Mouse (Mus musculus): Measurements from ENCODE around the gene Wdpcp.

DNA sequence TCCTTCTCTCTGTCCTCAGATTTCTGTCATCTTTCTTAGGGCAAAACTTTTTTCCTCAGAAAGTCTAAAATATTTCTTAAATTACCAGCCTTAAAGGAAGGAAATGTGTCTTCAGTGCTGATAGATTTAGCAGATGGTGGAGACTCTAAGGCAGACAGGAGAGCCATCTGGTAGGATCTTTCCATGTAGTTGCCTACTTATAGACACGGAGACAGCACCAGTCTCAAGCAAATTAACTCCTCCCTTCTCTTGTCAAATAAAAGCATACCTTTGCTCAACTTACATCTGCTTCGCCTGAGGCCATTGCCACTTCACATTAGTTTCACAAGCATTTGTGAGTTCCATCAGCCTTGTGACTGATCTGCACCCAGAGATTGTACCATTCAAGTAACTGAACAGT is 27.0 kb upstream of the Wdpcp start:
- TF ChIP-seq POLR2A (IDR thresholded peaks at IDR 0.05; ENCODE audit: low read depth, low read length) (no peak), CTCF (IDR thresholded peaks at IDR 0.05; ENCODE audit: extremely low read depth, insufficient read length, insufficient replicate concordance, low read depth, low read length) (no peak)
